Mouse (Mus musculus): ENCODE data around the gene BB287469. TPM values are rescaled to one million over a fixed set of nuclear protein-coding genes. Genes with fewer than 3 reads are reported as not detected.
A peak's percentile ranks its signal among the peaks of the same experiment; 100 is the strongest.
"Not testable (repeated sequence)": the region's sequence is repeated elsewhere in the genome, so short reads cannot be mapped to it uniquely, and the experiment has no call there.

Gene BB287469
- polyA plus RNA-seq (2016; fragmentation: Nextera tagmentation; extraction: Ambion mirVana), result not detected in 2 replicates

GRCm38 (mm10) chr12:87816277-87816676 is at the start of gene BB287469:
BB287469 (plus strand) TSS chr12:87816577.
- H3K36me3 ChIP-seq; H3K9ac ChIP-seq (replicated peaks); H3K27me3 ChIP-seq; H3K9me3 ChIP-seq; H3K4me2 ChIP-seq; ATAC-seq (ENCODE audit: insufficient number of reproducible peaks, insufficient read depth, low FRiP score, low TSS enrichment, low read depth); H3K4me1 ChIP-seq (replicated peaks); H3K4me3 ChIP-seq (replicated peaks); H3K27ac ChIP-seq: not testable (repeated sequence)
- 79% methylated on average over 6 of the region's 6 CpGs for WGBS

- H3K36me3 ChIP-seq; H3K9ac ChIP-seq (replicated peaks); H3K4me3 ChIP-seq (replicated peaks); H3K27me3 ChIP-seq; H3K27ac ChIP-seq; H3K9me3 ChIP-seq; ATAC-seq (ENCODE audit: insufficient number of reproducible peaks, insufficient read depth, low FRiP score, low TSS enrichment, low read depth); H3K4me1 ChIP-seq (replicated peaks); H3K4me2 ChIP-seq: not testable (repeated sequence)
- 89% methylated on average over 4 of the region's 4 CpGs for WGBS
These were observed 40.7 kb upstream of the BB287469 start, which contains the start of gene Gm21319 for GRCm38 (mm10) chr12:87775655-87776054. Gm21319 (minus strand) TSS chr12:87775755.

GRCm38 (mm10) chr12:87795212-87795611 is 21.2 kb upstream of the BB287469 start, which contains the start of gene Gm21936:
Gm21936 (plus strand) TSS chr12:87795512.
- not testable (repeated sequence) for H3K4me1 ChIP-seq (replicated peaks); H3K9ac ChIP-seq (replicated peaks); H3K27me3 ChIP-seq; H3K36me3 ChIP-seq; H3K4me2 ChIP-seq; H3K27ac ChIP-seq; H3K9me3 ChIP-seq; H3K4me3 ChIP-seq (replicated peaks); ATAC-seq (ENCODE audit: insufficient number of reproducible peaks, insufficient read depth, low FRiP score, low TSS enrichment, low read depth)
- WGBS, result 82% methylated on average over 1 of the region's 1 CpGs

GRCm38 (mm10) chr12:87797971-87798370 is 18.4 kb upstream of the BB287469 start:
- 86% methylated on average over 5 of the region's 5 CpGs for WGBS
- H3K27ac ChIP-seq; ATAC-seq (ENCODE audit: insufficient number of reproducible peaks, insufficient read depth, low FRiP score, low TSS enrichment, low read depth): not testable (repeated sequence)

GRCm38 (mm10) chr12:87842239-87842638 is 25.9 kb downstream of the BB287469 start, which contains the start of gene Gm2001:
Gm2001 (minus strand) TSS chr12:87842339.
- not testable (repeated sequence) for H3K4me1 ChIP-seq (replicated peaks); H3K4me2 ChIP-seq; H3K36me3 ChIP-seq; H3K9ac ChIP-seq (replicated peaks); H3K9me3 ChIP-seq; H3K27me3 ChIP-seq; H3K4me3 ChIP-seq (replicated peaks); H3K27ac ChIP-seq; ATAC-seq (ENCODE audit: insufficient number of reproducible peaks, insufficient read depth, low FRiP score, low TSS enrichment, low read depth)
- WGBS, result 81% methylated on average over 2 of the region's 2 CpGs

More at GRCm38 (mm10) chr12:87797971-87798370, 18.4 kb upstream of the BB287469 start:
- H3K9ac ChIP-seq (replicated peaks); H3K36me3 ChIP-seq; H3K4me1 ChIP-seq (replicated peaks); H3K4me2 ChIP-seq; H3K27me3 ChIP-seq; H3K9me3 ChIP-seq; H3K4me3 ChIP-seq (replicated peaks): not testable (repeated sequence)

- not testable (repeated sequence) for H3K27ac ChIP-seq; H3K9ac ChIP-seq (replicated peaks); H3K4me1 ChIP-seq (replicated peaks); ATAC-seq (ENCODE audit: insufficient number of reproducible peaks, insufficient read depth, low FRiP score, low TSS enrichment, low read depth); H3K4me3 ChIP-seq (replicated peaks); H3K36me3 ChIP-seq; H3K4me2 ChIP-seq; H3K9me3 ChIP-seq; H3K27me3 ChIP-seq
- WGBS, result no CpG with 5 or more reads among the region's 2 CpGs
These were observed 34.3 kb downstream of the BB287469 start for GRCm38 (mm10) chr12:87850657-87851056.

GRCm38 (mm10) chr12:87856067-87856466 is 39.7 kb downstream of the BB287469 start:
- H3K4me2 ChIP-seq; H3K4me1 ChIP-seq (replicated peaks); H3K9me3 ChIP-seq; H3K27ac ChIP-seq; H3K9ac ChIP-seq (replicated peaks); H3K36me3 ChIP-seq; H3K4me3 ChIP-seq (replicated peaks); H3K27me3 ChIP-seq: not testable (repeated sequence)
- ATAC-seq (ENCODE audit: insufficient number of reproducible peaks, insufficient read depth, low FRiP score, low TSS enrichment, low read depth), result 0 out of 2 replicates have a peak, but pooled peaks have one; percentile 28
- 92% methylated on average over 1 of the region's 1 CpGs for WGBS

- not testable (repeated sequence) for H3K4me2 ChIP-seq; H3K4me3 ChIP-seq (replicated peaks); H3K4me1 ChIP-seq (replicated peaks); H3K9ac ChIP-seq (replicated peaks); H3K27me3 ChIP-seq; H3K27ac ChIP-seq; ATAC-seq (ENCODE audit: insufficient number of reproducible peaks, insufficient read depth, low FRiP score, low TSS enrichment, low read depth); H3K36me3 ChIP-seq
- H3K9me3 ChIP-seq, result peaks cover 14% of the 10 kb centered on the region
- 84% methylated on average over 23 of the region's 23 CpGs for WGBS
These were observed 45.6 kb downstream of the BB287469 start for GRCm38 (mm10) chr12:87861740-87862692.

- H3K4me3 ChIP-seq (replicated peaks); ATAC-seq (ENCODE audit: insufficient number of reproducible peaks, insufficient read depth, low FRiP score, low TSS enrichment, low read depth); H3K9ac ChIP-seq (replicated peaks); H3K4me2 ChIP-seq; H3K27me3 ChIP-seq; H3K27ac ChIP-seq; H3K4me1 ChIP-seq (replicated peaks); H3K36me3 ChIP-seq: not testable (repeated sequence)
- WGBS, result 96% methylated on average over 10 of the region's 11 CpGs
- H3K9me3 ChIP-seq, result peaks cover 14% of the 10 kb centered on the region
These were observed 47.3 kb downstream of the BB287469 start for GRCm38 (mm10) chr12:87863638-87864037.

GRCm38 (mm10) chr12:87864048-87864447 is 47.7 kb downstream of the BB287469 start:
- H3K4me1 ChIP-seq (replicated peaks); H3K27ac ChIP-seq; H3K4me2 ChIP-seq; H3K36me3 ChIP-seq; H3K27me3 ChIP-seq; H3K9ac ChIP-seq (replicated peaks); H3K4me3 ChIP-seq (replicated peaks): not testable (repeated sequence)
- ATAC-seq (ENCODE audit: insufficient number of reproducible peaks, insufficient read depth, low FRiP score, low TSS enrichment, low read depth), result 0 out of 2 replicates have a peak, but pooled peaks have one; percentile 44
- WGBS, result 89% methylated on average over 2 of the region's 2 CpGs
- H3K9me3 ChIP-seq, result peaks cover 14% of the 10 kb centered on the region

All from limb, embryonic 12.5 days (tissue).